Mouse (Mus musculus) gastrocnemius, postnatal 25 days (tissue): ENCODE measurements around the gene Hmgn2. TPM values are rescaled to one million over a fixed set of nuclear protein-coding genes. Genes with fewer than 3 reads are reported as not detected.
"Not testable (repeated sequence)": the region's sequence is repeated elsewhere in the genome, so short reads cannot be mapped to it uniquely, and the experiment has no call there.

Source experiments
- DNase-seq: peaks from one replicate; pipeline ENCODE4 v3.0.0; 2022
- total RNA-seq, 2 experiments: library from RNA; stranded (reverse); gene quantifications; 1 replicate in 1 of 2; 2 replicates in 1 of 2; pipeline ENCODE4 v1.2.3; 2021

Hmgn2 gene
- total RNA-seq, 2 experiments from 2014 or later: 47.8 to 48.9 TPM

GRCm38 (mm10) chr4:133925204-133925603 lies 43.2 kb downstream of the Hmgn2 start:
- DNase-seq: no peak

GRCm38 (mm10) chr4:133923743-133924142 lies 44.7 kb downstream of the Hmgn2 start:
- DNase-seq: no peak

- not testable (repeated sequence) for DNase-seq
Observed at GRCm38 (mm10) chr4:133918093-133918825, 50.2 kb downstream of the Hmgn2 start.

Other genes starting within 250 kb of the Hmgn2 start
- gene Arid1a, start 211.9 kb downstream of the Hmgn2 start, total RNA-seq: 10 to 100 TPM; 19.6 to 21.7 TPM
- gene Rps6ka1, start 80.9 kb downstream of the Hmgn2 start, total RNA-seq: 1 to 10 TPM; 4.0 to 4.3 TPM
- gene Dhdds, start 32.3 kb upstream of the Hmgn2 start, total RNA-seq: 1 to 10 TPM; 9.5 TPM
- under 1 TPM; 0.24 to 0.49 TPM for gene Lin28a, start 50.2 kb upstream of the Hmgn2 start, total RNA-seq
- not detected for gene Zfp683, start 85.2 kb upstream of the Hmgn2 start, total RNA-seq
- gene Crybg2, start 92.2 kb upstream of the Hmgn2 start, total RNA-seq: not detected
- 1 to 10 TPM in 1 of 2 experiments, under 1 TPM in 1; 0.61 to 1.2 TPM for gene Cd52, start 126.4 kb upstream of the Hmgn2 start, total RNA-seq
- 1 to 10 TPM; 1.0 to 1.3 TPM for gene Ubxn11, start 133.9 kb upstream of the Hmgn2 start, total RNA-seq
- gene Sh3bgrl3, start 160.1 kb upstream of the Hmgn2 start, total RNA-seq: 10 to 100 TPM; 19.1 to 26.6 TPM
- 10 to 100 TPM; 38.9 to 63.2 TPM for gene Cep85, start 218.5 kb upstream of the Hmgn2 start, total RNA-seq
- not detected for gene Gm7534, start 234.4 kb upstream of the Hmgn2 start, total RNA-seq